Mouse (Mus musculus) stomach, adult 2 months (tissue): Measurements from ENCODE around the gene Tmem147. TPM values are rescaled to one million over a fixed set of nuclear protein-coding genes. Genes with fewer than 3 reads are reported as not detected.

Experiments used
- polyA plus RNA-seq: library from polyadenylated mRNA; depleted of rRNA; stranded (reverse); fragments of >200 nt; gene quantifications from 2 replicates; pipeline ENCODE4 v1.2.3, GENCODE M21; 2012; rRNA removed

The Tmem147 gene
- 111 and 145 TPM in 2 replicates for polyA plus RNA-seq

GRCm38 (mm10) chr7:30729396-30730063 is at the start of gene Tmem147:
TSS of gene Tmem147 (minus strand) at chr7:30729540.

DNA sequence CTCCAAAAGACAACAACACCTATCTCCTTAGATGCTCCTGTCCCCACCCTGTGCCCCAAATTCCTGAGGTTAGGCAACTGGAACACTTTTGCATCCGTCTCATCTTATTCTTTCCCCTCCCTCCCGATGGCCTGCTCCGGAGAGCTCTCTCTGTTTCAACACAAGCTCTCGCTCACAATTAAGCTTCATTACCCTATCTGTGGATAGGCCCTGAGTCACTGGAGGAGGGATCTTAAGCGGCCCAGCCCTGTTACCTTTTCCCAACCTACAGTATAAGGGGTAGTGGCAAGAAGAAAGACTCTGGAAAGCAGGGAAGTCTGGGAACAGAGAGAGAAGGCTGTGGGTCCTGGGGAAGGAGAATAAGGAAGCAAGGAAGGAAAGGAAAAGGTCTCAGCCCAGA is 34.1 kb upstream of the Tmem147 start, which contains the start of gene Dmkn:
Dmkn (plus strand) TSS at position 301 of the 400 bp plus-strand sequence.

DNA sequence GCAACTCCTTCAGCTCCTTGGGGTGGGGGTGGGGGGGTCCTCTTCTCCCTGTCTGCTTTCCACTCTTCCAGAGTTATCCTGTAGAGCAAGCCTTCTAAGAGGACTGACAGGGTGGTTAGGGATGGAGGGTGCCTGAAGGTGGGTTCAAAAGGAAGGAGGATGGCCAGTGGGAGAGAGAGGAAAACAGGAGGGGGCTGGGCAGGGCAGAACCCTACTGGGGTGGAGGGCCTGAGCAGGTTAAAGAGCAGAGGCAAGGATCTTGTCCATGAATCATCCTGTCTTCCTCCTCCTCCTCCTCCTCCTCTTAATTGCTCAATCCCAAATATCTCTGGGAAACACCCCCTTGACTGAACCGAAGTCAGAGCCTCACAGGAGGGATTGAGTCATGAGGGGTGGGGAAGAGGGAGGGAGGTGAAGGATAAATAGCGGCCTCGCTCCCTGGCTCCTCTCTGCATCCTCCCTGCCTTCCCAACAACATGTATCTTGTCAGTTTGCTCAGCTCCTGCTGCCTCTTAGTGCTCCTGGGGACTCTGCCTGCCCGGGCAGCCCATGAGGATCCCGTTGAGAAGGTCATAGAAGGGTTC is 21.8 kb upstream of the Tmem147 start, which contains the start of gene Sbsn:
Sbsn (plus strand) TSS at position 386 of the 584 bp plus-strand sequence.

GRCm38 (mm10) chr7:30743617-30744016 is 14.3 kb upstream of the Tmem147 start, which contains the start of gene Gapdhs:
TSS of gene Gapdhs (minus strand) at chr7:30743681.

GRCm38 (mm10) chr7:30711942-30712341 is 17.4 kb downstream of the Tmem147 start, which contains the start of gene Atp4a:
TSS of gene Atp4a (plus strand) at chr7:30712209.

GRCm38 (mm10) chr7:30698589-30698988 is 30.8 kb downstream of the Tmem147 start, which contains the start of gene 2200002J24Rik:
TSS of gene 2200002J24Rik (plus strand) at chr7:30698926.

Other genes starting within 250 kb of the Tmem147 start
- gene Prodh2, start 235.9 kb downstream of the Tmem147 start, polyA plus RNA-seq, result 0.15 TPM in 1 of 2 replicates, not detected in the other
- 4.7 and 6.1 TPM in 2 replicates for gene Arhgap33, start 194.5 kb downstream of the Tmem147 start, polyA plus RNA-seq
- 129 and 132 TPM in 2 replicates for gene Hspb6, start 177.4 kb downstream of the Tmem147 start, polyA plus RNA-seq
- 3.4 and 3.9 TPM in 2 replicates for gene Proser3, start 177.2 kb downstream of the Tmem147 start, polyA plus RNA-seq
- 14.3 and 19.7 TPM in 2 replicates for gene Lin37, start 169.7 kb downstream of the Tmem147 start, polyA plus RNA-seq
- 32.7 and 35.6 TPM in 2 replicates for gene U2af1l4, start 166.2 kb downstream of the Tmem147 start, polyA plus RNA-seq
- gene Gm49396, start 166.2 kb downstream of the Tmem147 start, polyA plus RNA-seq, result 0.66 and 0.85 TPM in 2 replicates
- gene Psenen, start 165.9 kb downstream of the Tmem147 start, polyA plus RNA-seq, result 70.1 and 76.5 TPM in 2 replicates
- 4.5 and 5.3 TPM in 2 replicates for gene Igflr1, start 164.1 kb downstream of the Tmem147 start, polyA plus RNA-seq
- 17.8 and 24.6 TPM in 2 replicates for gene Kmt2b, start 140.8 kb downstream of the Tmem147 start, polyA plus RNA-seq
- gene Zbtb32, start 130.6 kb downstream of the Tmem147 start, polyA plus RNA-seq, result 3.6 and 4.9 TPM in 2 replicates
- 4.0 TPM in 2 replicates for gene Upk1a, start 116.7 kb downstream of the Tmem147 start, polyA plus RNA-seq
- 263 and 306 TPM in 2 replicates for gene Cox6b1, start 103.4 kb downstream of the Tmem147 start, polyA plus RNA-seq
- not detected in 2 replicates for gene Etv2, start 93.7 kb downstream of the Tmem147 start, polyA plus RNA-seq
- gene Rbm42, start 79.2 kb downstream of the Tmem147 start, polyA plus RNA-seq, result 42.7 and 58.2 TPM in 2 replicates
- 2.2 and 4.0 TPM in 2 replicates for gene Haus5, start 64.5 kb downstream of the Tmem147 start, polyA plus RNA-seq
- gene Pmis2, start 57.9 kb downstream of the Tmem147 start, polyA plus RNA-seq, result not detected in 2 replicates
- gene 2200002J24Rik, start 30.6 kb downstream of the Tmem147 start, polyA plus RNA-seq, result 18.8 and 40.8 TPM in 2 replicates
- 1,538 and 2,919 TPM in 2 replicates for gene Atp4a, start 17.3 kb downstream of the Tmem147 start, polyA plus RNA-seq
- gene Gapdhs, start 14.1 kb upstream of the Tmem147 start, polyA plus RNA-seq, result not detected in 2 replicates
- 94.0 and 112 TPM in 2 replicates for gene Sbsn, start 21.9 kb upstream of the Tmem147 start, polyA plus RNA-seq
- gene Dmkn, start 34.2 kb upstream of the Tmem147 start, polyA plus RNA-seq, result 1,147 and 1,166 TPM in 2 replicates
- 362 and 714 TPM in 2 replicates for gene Krtdap, start 58.4 kb upstream of the Tmem147 start, polyA plus RNA-seq
- 4.2 and 4.8 TPM in 2 replicates for gene Ffar2, start 94.2 kb upstream of the Tmem147 start, polyA plus RNA-seq
- gene Ffar3, start 126.6 kb upstream of the Tmem147 start, polyA plus RNA-seq, result 0.10 TPM in 1 of 2 replicates, not detected in the other
- gene Ffar1, start 132.0 kb upstream of the Tmem147 start, polyA plus RNA-seq, result 0.03 and 0.06 TPM in 2 replicates
- 0.25 and 0.26 TPM in 2 replicates for gene Cd22, start 150.8 kb upstream of the Tmem147 start, polyA plus RNA-seq
- gene Mag, start 185.3 kb upstream of the Tmem147 start, polyA plus RNA-seq, result 0.23 and 0.74 TPM in 2 replicates
- gene Hamp2, start 195.1 kb upstream of the Tmem147 start, polyA plus RNA-seq, result 198 and 246 TPM in 2 replicates
- 3.0 and 4.3 TPM in 2 replicates for gene Hamp, start 214.5 kb upstream of the Tmem147 start, polyA plus RNA-seq
- 75.4 and 124 TPM in 2 replicates for gene Usf2, start 227.3 kb upstream of the Tmem147 start, polyA plus RNA-seq
- 247 and 370 TPM in 2 replicates for gene Lsr, start 243.9 kb upstream of the Tmem147 start, polyA plus RNA-seq
- gene Fam187b, start 244.2 kb upstream of the Tmem147 start, polyA plus RNA-seq, result 3.3 and 3.5 TPM in 2 replicates